Mouse (Mus musculus) liver, embryonic 14.5 days (tissue): ENCODE measurements at regions not wholly inside any gene's neighbourhood (a gene's known extent, or its start where the extent isn't known, plus 50 kb on each side); places are given as distances from the start of the nearest gene placed in this dataset.

ENCODE experiments used
- ATAC-seq: fragments of 200-750 bp; cut with Nextera tagmentation; 2 replicates; pipeline ENCODE4 v1.8.0; 2017; ENCODE audit warnings: moderate number of reproducible peaks, mild to moderate bottlenecking, moderate library complexity; ENCODE audit not compliant: insufficient read depth
- DNase-seq, 3 experiments: peaks; one replicate each; pipeline ENCODE4 v3.0.0-alpha.2; 2012 to 2013; ENCODE audit warnings: low read depth in 3 of 3, low spot score in 3 of 3
- H3K27ac ChIP-seq: fragments of 300-500 bp; sonication (generic); 2 replicates; pipeline ENCODE4 v1.5.1; 2014; ENCODE audit warnings: moderate library complexity, mild to moderate bottlenecking, control low read depth, inconsistent platforms
- H3K27me3 ChIP-seq: fragments of 300-500 bp; sonication (generic); 2 replicates; pipeline ENCODE4 v1.6.1; 2014; ENCODE audit warnings: mild to moderate bottlenecking, low read length, moderate library complexity; ENCODE audit not compliant: control insufficient read depth, insufficient read depth
- H3K36me3 ChIP-seq: fragments of 300-500 bp; sonication (generic); replicated peaks from 2 replicates; pipeline ENCODE4 v1.6.1; 2014; ENCODE audit warnings: low read depth; ENCODE audit not compliant: control insufficient read depth, insufficient read depth
- H3K4me1 ChIP-seq, 2 experiments: fragments of 200-500 bp in 1 of 2; fragments of 300-500 bp in 1 of 2; sonication (generic) in 1 of 2; replicated peaks; 2 replicates each; pipeline ENCODE4 v1.6.1; 2012 to 2014; ENCODE audit warnings: antibody characterized with exemption in 1 of 2, inconsistent platforms in 1 of 2, low read length in 1 of 2; ENCODE audit not compliant: control insufficient read depth in 2 of 2, insufficient read depth in 2 of 2
- H3K4me2 ChIP-seq: fragments of 300-500 bp; sonication (generic); 2 replicates; pipeline ENCODE4 v1.6.1; 2014; ENCODE audit warnings: low read depth, mild to moderate bottlenecking, control low read depth, moderate library complexity
- H3K4me3 ChIP-seq, 2 experiments: fragments of 200-500 bp in 1 of 2; fragments of 300-500 bp in 1 of 2; sonication (generic) in 1 of 2; 2 replicates each; pipeline ENCODE4 v1.5.1; 2012 to 2014; ENCODE audit warnings: low read depth in 2 of 2, low read length in 2 of 2, mild to moderate bottlenecking in 2 of 2, control low read depth in 1 of 2, inconsistent platforms in 1 of 2, moderate library complexity in 1 of 2; ENCODE audit not compliant: insufficient read depth in 1 of 2
- H3K9ac ChIP-seq: fragments of 300-500 bp; sonication (generic); replicated peaks from 2 replicates; pipeline ENCODE4 v1.6.1; 2014; ENCODE audit warnings: mild to moderate bottlenecking, control low read depth, moderate library complexity
- H3K9me3 ChIP-seq: fragments of 300-500 bp; sonication (generic); 2 replicates; pipeline ENCODE4 v1.6.1; 2016; ENCODE audit warnings: low read length, mixed read lengths; ENCODE audit not compliant: control insufficient read depth
- CTCF ChIP-seq: IDR thresholded peaks from 2 replicates; pipeline ENCODE4 v1.5.1; 2016; ENCODE audit warnings: antibody characterized with exemption, low read depth, control low read depth
- EP300 ChIP-seq: IDR thresholded peaks from 2 replicates; pipeline ENCODE4 v1.6.1; 2016; ENCODE audit warnings: antibody characterized with exemption, low read depth
- WGBS: fragments of 180-500 bp; shearing (Covaris S2); extraction: QIAGEN DNeasy Blood & Tissue Kit; methylation state at CpG from one replicate; pipeline ENCODE4 v1.1.7; 2014; ENCODE audit not compliant: insufficient replicate concordance; 5-methylcytosine and 5-hydroxymethylcytosine counted together

- H3K9ac ChIP-seq = no peak overlapping the region
- H3K36me3 ChIP-seq = no peaks in the 10 kb centered on the region
- H3K4me2 ChIP-seq = no peak overlapping the region
- 66% methylated on average over 3 of the region's 3 CpGs for WGBS
- H3K9me3 ChIP-seq = no peaks in the 10 kb centered on the region
- DNase-seq (no peak), ATAC-seq (no peak)
- H3K4me3 ChIP-seq = no peak overlapping the region
- no peaks in the 10 kb centered on the region for H3K27me3 ChIP-seq
- no peak for TF ChIP-seq EP300
- no peak for TF ChIP-seq CTCF
- no peak overlapping the region for H3K27ac ChIP-seq
- peaks cover 0 to 2% of the 10 kb centered on the region in 2 experiments; a peak in 2 of 4 replicates for H3K4me1 ChIP-seq
Observed at GRCm38 (mm10) chr15:63557816-63558215, 287.2 kb downstream of the Gsdmc2 start.

DNA sequence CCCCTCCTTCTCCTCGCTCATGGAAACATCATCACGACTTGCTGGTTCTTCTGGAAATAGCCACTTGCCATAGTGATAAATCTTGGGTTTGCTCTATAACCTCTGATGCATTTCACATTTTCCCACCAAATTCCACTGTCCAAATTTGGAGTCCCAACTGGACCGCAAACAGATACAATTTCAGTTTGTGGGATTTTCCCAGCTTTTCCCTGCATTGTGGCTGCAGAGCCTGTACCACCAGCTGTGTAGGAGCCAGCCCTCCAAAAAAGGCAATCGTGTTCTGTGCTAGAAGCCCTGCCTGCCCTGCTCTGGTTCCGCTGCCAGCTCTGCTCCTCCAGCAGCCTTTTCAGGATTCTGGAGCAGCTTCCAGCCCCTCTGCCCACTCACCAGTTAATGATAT is 291.4 kb downstream of the Gsdmc2 start:
- H3K4me1 ChIP-seq = no peaks in the 10 kb centered on the region
- DNase-seq (no peak), ATAC-seq (no peak)
- no peak overlapping the region for H3K27ac ChIP-seq
- WGBS = 68% methylated on average over 5 of the region's 5 CpGs
- no peaks in the 10 kb centered on the region for H3K27me3 ChIP-seq
- no peaks in the 10 kb centered on the region for H3K9me3 ChIP-seq
- no peak overlapping the region for H3K9ac ChIP-seq
- H3K36me3 ChIP-seq = no peaks in the 10 kb centered on the region
- no peak for TF ChIP-seq CTCF
- no peak for TF ChIP-seq EP300
- H3K4me3 ChIP-seq = no peak overlapping the region
- H3K4me2 ChIP-seq = no peak overlapping the region

DNA sequence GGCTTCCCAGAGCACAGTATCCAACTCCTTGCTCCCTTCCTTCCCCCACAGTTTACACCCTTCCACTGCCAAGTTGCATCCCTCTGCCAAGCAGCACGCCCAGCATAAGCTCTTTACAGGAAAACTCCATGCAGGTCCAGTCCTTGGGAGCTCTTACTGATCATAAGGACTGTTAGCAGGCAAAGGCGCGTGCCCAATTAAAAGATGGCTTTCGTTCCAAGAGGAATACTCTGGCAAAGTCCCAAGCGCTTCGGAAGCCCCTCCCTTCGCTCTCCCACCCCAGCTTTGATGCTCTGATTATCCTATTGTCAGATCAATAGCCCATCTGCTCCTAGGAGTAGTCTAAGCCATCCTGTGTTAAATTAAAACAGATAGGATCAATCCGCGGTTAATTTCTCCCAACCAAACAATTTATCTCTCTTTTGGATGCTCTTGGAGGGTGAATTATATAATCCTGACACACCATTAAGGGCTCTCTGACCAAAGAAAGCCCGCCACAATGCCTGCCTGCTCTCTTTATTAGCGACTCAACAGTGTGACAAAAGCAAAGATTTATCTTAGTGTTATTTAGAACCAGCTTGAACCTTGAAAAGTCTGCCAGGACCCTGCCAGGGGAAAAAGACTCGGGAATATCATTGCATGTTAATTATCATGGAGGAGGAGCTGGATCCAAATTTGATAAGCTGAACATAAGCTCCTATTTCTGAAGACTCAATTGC is 312.5 kb downstream of the Gsdmc2 start:
- no peak for DNase-seq
- no peak overlapping the region for H3K4me3 ChIP-seq
- no peak overlapping the region for H3K9ac ChIP-seq
- H3K27me3 ChIP-seq = no peaks in the 10 kb centered on the region
- ATAC-seq = no peak
- H3K27ac ChIP-seq = no peak overlapping the region
- no peaks in the 10 kb centered on the region for H3K4me1 ChIP-seq
- WGBS = 67% methylated on average over 12 of the region's 12 CpGs
- no peaks in the 10 kb centered on the region for H3K36me3 ChIP-seq
- H3K4me2 ChIP-seq = no peak overlapping the region
- H3K9me3 ChIP-seq = no peaks in the 10 kb centered on the region
- no peak for TF ChIP-seq EP300
- no peak for TF ChIP-seq CTCF

DNA sequence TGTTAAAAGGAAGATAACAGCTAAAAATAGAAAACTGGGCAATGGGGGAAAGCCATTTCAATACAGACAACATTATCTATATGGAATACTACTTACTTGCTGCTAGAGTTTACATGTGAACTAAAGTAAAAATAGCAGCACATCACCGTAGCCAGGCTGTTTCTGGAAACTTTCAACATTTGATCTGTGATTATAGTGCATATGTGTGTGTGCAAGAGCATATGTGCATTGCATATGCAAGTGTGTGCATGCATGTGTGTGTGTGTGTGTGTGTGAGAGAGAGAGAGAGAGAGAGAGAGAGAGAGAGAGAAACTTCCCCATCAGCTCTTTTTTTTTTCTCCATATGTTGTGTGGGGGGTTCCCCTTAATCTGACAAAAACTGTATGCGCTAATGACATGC is 317.7 kb downstream of the Gsdmc2 start:
- 78% methylated on average over 2 of the region's 2 CpGs for WGBS
- TF ChIP-seq CTCF (no peak), EP300 (no peak)
- Histone ChIP-seq H3K27me3 (no peaks in the 10 kb centered on the region), H3K4me3 (no peak overlapping the region), H3K9me3 (no peaks in the 10 kb centered on the region), H3K36me3 (no peaks in the 10 kb centered on the region), H3K9ac (no peak overlapping the region), H3K4me2 (no peak overlapping the region), H3K4me1 (no peaks in the 10 kb centered on the region), H3K27ac (no peak overlapping the region)
- no peak for ATAC-seq
- DNase-seq = no peak

DNA sequence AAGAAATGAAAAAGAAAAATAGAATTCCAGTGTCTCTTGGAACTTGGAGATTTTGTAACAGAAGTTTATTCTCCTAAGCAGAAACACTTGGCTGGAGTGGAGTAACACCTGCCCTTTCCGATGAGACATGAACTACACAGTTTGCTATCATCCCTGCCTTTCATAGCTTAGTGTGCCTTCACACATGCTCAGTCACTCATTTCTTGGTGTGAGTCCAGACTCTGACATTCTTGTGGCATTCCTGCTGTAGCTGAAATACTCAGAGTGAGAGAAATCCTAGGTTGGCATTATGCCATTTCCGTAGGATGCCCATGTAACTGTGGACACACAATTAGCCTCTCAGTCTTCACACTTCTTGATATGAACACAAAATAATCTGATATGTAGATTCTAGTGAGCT is 318.2 kb downstream of the Gsdmc2 start:
- H3K4me2 ChIP-seq = no peak overlapping the region
- no peak overlapping the region for H3K9ac ChIP-seq
- no peaks in the 10 kb centered on the region for H3K4me1 ChIP-seq
- WGBS = 70% methylated on average over 2 of the region's 2 CpGs
- H3K9me3 ChIP-seq = no peaks in the 10 kb centered on the region
- DNase-seq = no peak
- TF ChIP-seq CTCF (no peak), EP300 (no peak)
- H3K27ac ChIP-seq = no peak overlapping the region
- H3K36me3 ChIP-seq = no peaks in the 10 kb centered on the region
- ATAC-seq = no peak
- no peaks in the 10 kb centered on the region for H3K27me3 ChIP-seq
- no peak overlapping the region for H3K4me3 ChIP-seq
